Mouse (Mus musculus) C2C12 (cell line): ENCODE results near the gene Vangl2. TPM values are rescaled to one million over a fixed set of nuclear protein-coding genes. Genes with fewer than 3 reads are reported as not detected.
A peak's percentile ranks its signal among the peaks of the same experiment; 100 is the strongest.

ENCODE experiments used
- H3K27me3 ChIP-seq: one replicate; pipeline ENCODE4 v1.6.1; 2011; ENCODE audit not compliant: control insufficient read depth, insufficient read depth, insufficient read length
- H3K36me3 ChIP-seq: one replicate; pipeline ENCODE4 v1.6.1; 2011; ENCODE audit not compliant: control insufficient read depth, insufficient read depth
- H3K4me3 ChIP-seq: one replicate; pipeline ENCODE4 v1.5.1; 2011; ENCODE audit warnings: mild to moderate bottlenecking, control low read depth; ENCODE audit not compliant: poor library complexity, insufficient read depth, severe bottlenecking
- H3K79me2 ChIP-seq: one replicate; pipeline ENCODE4 v1.6.1; 2011; ENCODE audit not compliant: control insufficient read depth, insufficient read depth
- H3K79me3 ChIP-seq: one replicate; pipeline ENCODE4 v1.6.1; 2011; ENCODE audit warnings: low read depth, control low read depth
- H3ac ChIP-seq: one replicate; pipeline ENCODE3; 2011; ENCODE audit warnings: low read depth; ENCODE audit not compliant: control insufficient read depth, insufficient read length
- CEBPB ChIP-seq: IDR thresholded peaks from one replicate; pipeline ENCODE4 v1.6.1; 2011; ENCODE audit warnings: low read depth, mild to moderate bottlenecking, control low read depth, moderate library complexity
- CTCF ChIP-seq: IDR thresholded peaks from one replicate; pipeline ENCODE4 v1.5.1; 2011; ENCODE audit not compliant: control insufficient read depth, insufficient read depth, insufficient read length
- FOSL1 ChIP-seq: IDR thresholded peaks from one replicate; pipeline ENCODE4 v1.8.0; 2011; ENCODE audit warnings: mild to moderate bottlenecking, low read length; ENCODE audit not compliant: poor library complexity, insufficient read depth, severe bottlenecking
- MAX ChIP-seq: IDR thresholded peaks from one replicate; pipeline ENCODE4 v1.6.1; 2011; ENCODE audit warnings: mild to moderate bottlenecking, control low read depth
- MYOD1 ChIP-seq: IDR thresholded peaks from one replicate; pipeline ENCODE4 v1.6.1; 2011; ENCODE audit warnings: low read depth; ENCODE audit not compliant: control insufficient read depth, insufficient read length
- MYOG ChIP-seq: IDR thresholded peaks from one replicate; pipeline ENCODE4 v1.6.1; 2011; ENCODE audit not compliant: control insufficient read depth, insufficient read length; ENCODE audit errors: extremely low read depth
- USF1 ChIP-seq: IDR thresholded peaks from one replicate; pipeline ENCODE4 v1.6.1; 2011; ENCODE audit warnings: low read depth, mild to moderate bottlenecking, control low read depth, moderate library complexity
- polyA plus RNA-seq: library from polyadenylated mRNA; unstranded; fragments of >200 nt; fragmentation: generic; extraction: Trizol; gene quantifications from one replicate; pipeline ENCODE4 v1.2.1, GENCODE M21; 2012; ENCODE audit warnings: missing spikeins

Gene Vangl2
- polyA plus RNA-seq, 1 experiment = 5.7 TPM

DNA sequence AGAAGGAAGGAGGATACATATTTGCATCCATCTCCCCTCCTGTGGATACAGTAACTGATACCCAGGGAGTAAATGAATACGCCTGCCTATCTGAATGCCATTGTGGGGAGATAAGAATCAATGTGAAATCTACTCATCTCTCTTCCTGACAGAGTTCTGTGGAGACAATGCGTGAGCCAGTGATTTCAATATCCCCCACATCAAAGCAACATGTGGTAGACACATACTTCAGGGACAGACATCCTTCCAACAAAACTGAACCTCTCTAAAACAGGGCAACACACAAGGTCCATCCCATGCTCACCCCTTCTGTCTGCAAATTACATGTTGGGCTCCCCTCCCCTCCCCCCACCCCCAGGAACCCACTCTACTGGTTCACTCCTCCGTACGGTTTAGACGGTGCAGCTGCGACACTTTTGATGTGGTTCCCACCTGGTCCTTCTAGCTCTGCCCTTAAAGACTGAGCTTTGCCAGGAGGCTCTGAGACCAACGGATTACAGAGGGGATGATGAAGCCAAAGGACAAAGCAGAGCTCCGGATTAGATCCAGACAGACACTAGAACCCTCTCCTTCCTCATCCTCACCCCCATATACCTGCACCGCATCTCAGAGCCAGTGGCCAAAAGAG is 12.8 kb downstream of the Vangl2 start:
- TF ChIP-seq CEBPB = no peak
- TF ChIP-seq MAX = no peak
- TF ChIP-seq MYOD1 = no peak
- TF ChIP-seq USF1 = no peak
- H3K79me2 ChIP-seq = no peaks in the 10 kb centered on the region
- H3K36me3 ChIP-seq = peaks cover 6% of the 10 kb centered on the region
- no peaks in the 10 kb centered on the region for H3K79me3 ChIP-seq
- no peak overlapping the region for H3K4me3 ChIP-seq
- no peaks in the 10 kb centered on the region for H3K27me3 ChIP-seq
- H3ac ChIP-seq = no peak overlapping the region

DNA sequence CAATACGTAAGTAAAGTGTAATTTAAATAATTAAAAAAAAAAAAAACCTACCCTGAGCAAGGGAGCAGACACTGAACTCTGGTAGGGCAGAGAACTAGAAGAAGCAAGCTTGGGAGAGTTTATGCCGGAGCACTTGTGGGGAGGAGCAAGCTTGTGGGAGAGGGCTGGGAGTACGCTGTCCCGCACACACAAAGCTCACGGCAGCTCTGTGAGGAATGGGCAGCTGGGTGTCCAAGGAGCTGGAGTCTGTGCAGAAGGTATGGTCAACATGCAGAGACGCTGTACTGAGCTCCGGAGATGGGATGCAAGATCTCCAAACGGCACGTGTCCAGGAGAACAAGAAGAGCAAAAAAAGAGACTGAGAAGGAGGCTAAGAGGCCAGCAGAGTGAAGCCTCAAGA is 13.5 kb downstream of the Vangl2 start:
- H3K36me3 ChIP-seq = peaks cover 6% of the 10 kb centered on the region
- H3ac ChIP-seq = no peak overlapping the region
- H3K27me3 ChIP-seq = no peaks in the 10 kb centered on the region
- TF ChIP-seq MAX = no peak
- H3K4me3 ChIP-seq = no peak overlapping the region
- H3K79me3 ChIP-seq = no peaks in the 10 kb centered on the region
- no peaks in the 10 kb centered on the region for H3K79me2 ChIP-seq

DNA sequence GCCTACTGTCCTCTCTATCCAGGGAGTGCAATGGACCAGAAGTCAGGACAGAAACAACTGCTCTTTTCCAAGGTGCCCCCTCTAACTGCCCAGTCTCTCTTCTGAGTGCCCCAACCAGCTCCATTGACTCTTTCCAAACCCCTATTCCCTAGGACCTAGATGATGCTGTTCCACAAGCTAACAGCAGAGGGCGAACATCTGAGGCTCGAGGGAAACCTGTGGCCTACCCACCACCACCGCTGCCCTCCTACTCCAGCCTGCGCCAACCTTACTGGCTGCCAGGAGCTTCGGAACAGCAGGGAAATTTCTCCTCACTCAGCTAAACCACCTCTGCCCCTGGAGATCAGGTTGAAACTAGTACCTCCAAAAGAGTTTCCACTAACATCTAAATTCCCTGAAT is 16.2 kb downstream of the Vangl2 start:
- Histone ChIP-seq H3K79me3 (no peaks in the 10 kb centered on the region), H3K36me3 (peaks cover 6% of the 10 kb centered on the region), H3K79me2 (no peaks in the 10 kb centered on the region), H3ac (no peak overlapping the region), H3K27me3 (no peaks in the 10 kb centered on the region), H3K4me3 (no peak overlapping the region)
- TF ChIP-seq CEBPB (no peak), CTCF (peak; percentile 62), MYOG (no peak)

DNA sequence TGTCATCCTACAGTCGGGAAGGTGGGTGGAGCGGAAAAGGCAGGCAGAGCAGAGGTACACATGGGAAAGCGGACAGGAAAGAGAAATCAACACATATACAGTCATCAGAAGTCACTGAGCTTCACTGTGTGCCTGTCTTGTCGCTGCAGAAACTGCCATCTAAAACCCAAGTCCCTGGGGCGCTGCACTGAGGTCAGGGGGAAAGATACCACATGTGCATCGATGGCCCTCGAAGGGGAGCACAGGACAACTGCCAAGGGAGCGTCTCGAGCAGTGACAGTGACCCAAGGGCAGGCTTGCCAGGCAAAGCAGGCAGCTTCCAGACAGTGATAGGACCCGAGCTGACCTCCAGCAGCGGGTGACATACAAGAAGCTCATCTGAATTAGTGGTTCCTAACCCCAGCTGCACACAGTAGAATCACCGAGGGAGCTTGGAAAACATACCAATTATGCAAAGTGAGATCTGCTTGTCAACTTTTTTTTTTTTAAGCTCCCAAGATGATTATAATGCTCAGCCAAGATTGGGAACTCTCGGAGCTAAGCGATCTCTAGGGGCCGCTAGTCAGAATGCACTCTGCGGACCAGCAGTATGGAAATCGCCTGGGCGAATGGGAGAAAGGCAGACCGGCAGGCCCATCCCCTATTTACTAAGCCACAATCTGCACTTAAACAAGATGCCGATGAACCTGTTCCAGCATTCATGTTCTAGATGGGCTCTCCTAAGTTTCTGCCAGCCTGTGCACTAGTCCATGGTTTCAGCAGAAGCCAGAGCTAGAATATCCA is 18.0 kb downstream of the Vangl2 start:
- Histone ChIP-seq H3ac (no peak overlapping the region), H3K79me2 (no peaks in the 10 kb centered on the region), H3K36me3 (peaks cover 6% of the 10 kb centered on the region), H3K79me3 (no peaks in the 10 kb centered on the region), H3K4me3 (no peak overlapping the region), H3K27me3 (no peaks in the 10 kb centered on the region)
- TF ChIP-seq FOSL1 (no peak), MAX (no peak), MYOD1 (no peak), MYOG (no peak), CTCF (no peak), CEBPB (no peak), USF1 (no peak)

DNA sequence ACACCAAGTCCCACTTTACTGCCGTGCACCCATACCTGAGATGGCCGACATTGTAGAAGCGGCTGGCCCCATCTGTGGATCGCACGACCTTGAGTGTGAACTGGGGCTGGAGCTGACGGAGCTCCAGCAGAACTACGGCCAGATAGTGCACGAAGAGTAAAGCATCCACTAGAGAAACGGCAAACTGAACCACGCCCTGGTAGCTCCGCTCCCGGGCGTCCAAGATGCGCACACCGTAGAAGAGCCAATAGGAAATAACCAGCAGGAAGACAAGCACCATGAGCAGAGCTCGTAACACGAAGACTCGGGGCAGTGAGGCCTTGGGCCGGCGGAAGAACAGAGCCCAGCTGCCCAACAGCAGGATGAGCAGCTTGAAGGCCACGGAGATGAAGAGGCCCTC is 18.8 kb downstream of the Vangl2 start:
- TF ChIP-seq FOSL1 (no peak), MYOD1 (no peak), USF1 (no peak), CTCF (no peak), MAX (no peak), CEBPB (no peak), MYOG (no peak)
- H3K79me3 ChIP-seq = no peaks in the 10 kb centered on the region
- peaks cover 6% of the 10 kb centered on the region for H3K36me3 ChIP-seq
- H3K79me2 ChIP-seq = no peaks in the 10 kb centered on the region
- H3K27me3 ChIP-seq = no peaks in the 10 kb centered on the region
- no peak overlapping the region for H3K4me3 ChIP-seq
- H3ac ChIP-seq = no peak overlapping the region

DNA sequence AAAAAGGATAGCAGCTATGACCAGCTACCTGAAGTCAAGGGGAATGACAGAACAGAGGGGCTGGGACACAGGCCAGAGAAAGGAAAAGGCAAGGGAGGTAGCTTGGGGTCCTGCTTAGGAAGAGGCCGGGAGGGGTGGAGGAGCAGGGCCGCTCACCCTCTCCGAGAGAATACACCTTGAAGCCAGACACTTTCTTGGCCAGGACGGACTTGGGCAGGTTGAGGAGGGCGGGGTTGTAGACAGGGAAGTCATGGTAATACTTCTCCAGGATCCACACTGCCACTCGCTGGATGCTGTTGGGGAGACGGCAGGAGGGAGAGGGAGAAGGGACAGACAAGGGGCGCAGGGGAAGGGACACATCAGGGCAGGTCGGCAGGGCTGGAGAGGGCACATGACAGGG is 19.9 kb downstream of the Vangl2 start:
- no peak for TF ChIP-seq CTCF
- TF ChIP-seq FOSL1 = no peak
- peaks cover 6% of the 10 kb centered on the region for H3K36me3 ChIP-seq
- no peaks in the 10 kb centered on the region for H3K79me3 ChIP-seq
- no peak overlapping the region for H3ac ChIP-seq
- no peak overlapping the region for H3K4me3 ChIP-seq
- no peaks in the 10 kb centered on the region for H3K79me2 ChIP-seq
- H3K27me3 ChIP-seq = no peaks in the 10 kb centered on the region
